Mouse (Mus musculus) forebrain, embryonic 16.5 days (tissue): ENCODE measurements around the gene Cd33. TPM values are rescaled to one million over a fixed set of nuclear protein-coding genes. Genes with fewer than 3 reads are reported as not detected.

Source experiments
- ATAC-seq: fragments of 200-750 bp; cut with Nextera tagmentation; 2 replicates; pipeline ENCODE4 v1.8.0; 2017; ENCODE audit warnings: mild to moderate bottlenecking, moderate library complexity
- H3K27ac ChIP-seq: fragments of 300-500 bp; sonication (generic); 2 replicates; pipeline ENCODE4 v1.5.1; 2014; ENCODE audit warnings: low read length, control low read depth
- H3K27me3 ChIP-seq: fragments of 300-500 bp; sonication (generic); replicated peaks from 2 replicates; pipeline ENCODE4 v1.6.1; 2014; ENCODE audit warnings: low read length; ENCODE audit not compliant: control insufficient read depth, insufficient read depth
- H3K36me3 ChIP-seq: fragments of 300-500 bp; sonication (generic); 2 replicates; pipeline ENCODE4 v1.6.1; 2014; ENCODE audit not compliant: control insufficient read depth, insufficient read depth
- H3K4me1 ChIP-seq: fragments of 300-500 bp; sonication (generic); replicated peaks from 2 replicates; pipeline ENCODE4 v1.6.1; 2014; ENCODE audit warnings: low read length; ENCODE audit not compliant: control insufficient read depth, insufficient read depth
- H3K4me2 ChIP-seq: fragments of 300-500 bp; sonication (generic); 2 replicates; pipeline ENCODE4 v1.6.1; 2014; ENCODE audit warnings: mild to moderate bottlenecking, low read length, control low read depth
- H3K4me3 ChIP-seq: fragments of 300-500 bp; sonication (generic); replicated peaks from 2 replicates; pipeline ENCODE4 v1.5.1; 2014; ENCODE audit warnings: mild to moderate bottlenecking, low read length, control low read depth
- H3K9ac ChIP-seq: fragments of 300-500 bp; sonication (generic); replicated peaks from 2 replicates; pipeline ENCODE4 v1.6.1; 2014; ENCODE audit warnings: low read depth, low read length, control low read depth
- H3K9me3 ChIP-seq: fragments of 300-500 bp; sonication (generic); 2 replicates; pipeline ENCODE4 v1.6.1; 2016; ENCODE audit warnings: low read length; ENCODE audit not compliant: control insufficient read depth
- WGBS: fragments of 180-500 bp; shearing (Covaris S2); extraction: QIAGEN DNeasy Blood & Tissue Kit; methylation state at CpG from one replicate; pipeline ENCODE4 v1.1.7; 2014; 5-methylcytosine and 5-hydroxymethylcytosine counted together
- polyA plus RNA-seq: library from polyadenylated mRNA; unstranded; fragments of >200 nt; fragmentation: Nextera tagmentation; extraction: Ambion mirVana; gene quantifications from 2 replicates; pipeline ENCODE4 v1.2.1, GENCODE M21; 2015

The Cd33 gene
- polyA plus RNA-seq, 1 experiment from 2014 or later, result 1.9 TPM

- H3K4me1 ChIP-seq, result peaks cover 16% of the 10 kb centered on the region
- no peaks in the 10 kb centered on the region for H3K27me3 ChIP-seq
- H3K4me2 ChIP-seq, result peak within 1 kb of the TSS; percentile 77
- no peaks in the 10 kb centered on the region for H3K36me3 ChIP-seq
- ATAC-seq, result peak; percentile 51
- H3K27ac ChIP-seq, result peak within 1 kb of the TSS; percentile 81
- 3% methylated on average over 17 of the region's 41 CpGs for WGBS
- H3K4me3 ChIP-seq, result peak within 1 kb of the TSS; percentile 62
- no peaks in the 10 kb centered on the region for H3K9me3 ChIP-seq
- H3K9ac ChIP-seq, result peak within 1 kb of the TSS; percentile 93
Observed at GRCm38 (mm10) chr7:43489631-43490125, 54.5 kb downstream of the Cd33 start, which contains the start of gene Iglon5. Gene Iglon5, minus strand, starts transcription at chr7:43490075.

DNA sequence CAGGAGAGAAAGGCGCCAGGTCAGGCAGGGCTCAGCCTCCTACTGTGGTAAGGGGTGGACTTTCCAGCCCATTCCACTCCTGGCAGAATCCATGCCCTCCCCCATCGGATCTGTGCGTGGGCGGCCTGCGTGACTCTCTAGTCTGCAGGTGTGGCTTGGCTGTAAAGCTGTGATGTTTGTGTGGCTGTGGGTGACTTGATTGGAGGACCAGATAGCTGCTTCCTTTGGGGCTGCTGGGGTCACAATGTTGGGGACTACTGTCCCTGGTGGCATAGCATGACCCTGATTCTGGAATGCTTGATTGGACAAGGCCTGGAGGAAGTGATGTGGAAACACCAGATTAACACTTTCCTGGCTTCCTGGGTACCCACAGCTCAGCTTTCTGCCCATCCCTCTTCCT lies 55.6 kb downstream of the Cd33 start:
- ATAC-seq, result no peak

DNA sequence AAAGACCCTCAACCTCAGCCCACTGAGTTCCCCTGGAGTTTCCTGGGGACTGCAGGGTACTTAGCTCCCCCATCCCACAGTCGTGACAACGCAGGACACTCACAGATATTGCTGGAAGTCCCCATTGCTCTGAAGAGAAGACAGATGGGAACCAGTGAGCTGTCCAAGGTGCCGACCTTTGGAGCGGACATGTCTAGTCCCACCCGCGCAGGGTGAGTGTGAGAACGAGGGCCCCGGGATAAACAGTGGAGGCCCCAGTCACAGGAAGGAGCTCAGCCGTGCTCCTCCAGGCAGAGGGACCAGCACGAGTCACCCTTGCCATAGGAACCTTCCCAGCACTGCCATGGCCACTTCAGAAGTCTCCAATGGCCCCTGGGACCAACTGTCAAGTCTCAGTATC lies 61.0 kb downstream of the Cd33 start:
- Histone ChIP-seq H3K4me2 (no peak overlapping the region), H3K9ac (no peak overlapping the region), H3K4me1 (peaks cover 11% of the 10 kb centered on the region), H3K9me3 (no peaks in the 10 kb centered on the region), H3K36me3 (peaks cover 2% of the 10 kb centered on the region; the same call in 1 of the 2 replicates), H3K27me3 (no peaks in the 10 kb centered on the region), H3K4me3 (no peak overlapping the region), H3K27ac (no peak overlapping the region)
- 18% methylated on average over 10 of the region's 10 CpGs for WGBS
- ATAC-seq, result no peak

More for the DNA sequence above, 55.6 kb downstream of the Cd33 start:
- Histone ChIP-seq H3K4me1 (peaks cover 16% of the 10 kb centered on the region), H3K4me2 (peak overlapping the region; percentile 77), H3K36me3 (no peaks in the 10 kb centered on the region), H3K9ac (no peak overlapping the region), H3K9me3 (no peaks in the 10 kb centered on the region), H3K4me3 (peak overlapping the region; percentile 62; the same call in 1 of the 2 replicates), H3K27ac (no peak overlapping the region), H3K27me3 (no peaks in the 10 kb centered on the region)
- WGBS, result 39% methylated on average over 5 of the region's 5 CpGs

GRCm38 (mm10) chr7:43482090-43482716 lies 62.0 kb downstream of the Cd33 start:
- Histone ChIP-seq H3K9me3 (no peaks in the 10 kb centered on the region), H3K36me3 (peaks cover 2% of the 10 kb centered on the region; the same call in 1 of the 2 replicates), H3K9ac (no peak overlapping the region), H3K4me1 (peaks cover 8% of the 10 kb centered on the region), H3K27me3 (no peaks in the 10 kb centered on the region), H3K4me2 (no peak overlapping the region), H3K27ac (no peak overlapping the region), H3K4me3 (no peak overlapping the region)
- peak; percentile 49 for ATAC-seq
- WGBS, result 20% methylated on average over 8 of the region's 8 CpGs

DNA sequence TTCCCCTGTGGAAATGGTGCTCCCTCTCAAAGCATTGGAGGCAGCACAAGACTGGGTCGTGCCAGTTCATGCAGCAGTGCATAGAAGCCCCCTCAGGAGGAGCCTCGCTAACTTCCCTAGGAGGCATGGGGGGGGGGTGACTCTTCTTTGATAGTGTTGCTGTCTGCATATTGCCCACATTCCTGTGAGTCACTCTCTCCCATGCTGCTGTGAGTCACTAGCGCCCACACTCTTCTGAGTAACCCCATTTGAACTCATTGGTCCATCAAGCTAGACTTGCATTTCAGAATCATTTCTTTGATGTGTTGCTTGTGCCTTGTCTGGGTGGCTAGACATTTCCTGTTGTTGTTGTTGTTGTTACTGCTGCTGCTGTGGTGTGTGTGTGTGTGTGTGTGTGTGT lies 63.0 kb downstream of the Cd33 start:
- Histone ChIP-seq H3K9me3 (no peaks in the 10 kb centered on the region), H3K27me3 (no peaks in the 10 kb centered on the region), H3K27ac (no peak overlapping the region), H3K4me2 (no peak overlapping the region), H3K4me3 (no peak overlapping the region), H3K36me3 (peaks cover 2% of the 10 kb centered on the region; the same call in 1 of the 2 replicates), H3K4me1 (peaks cover 8% of the 10 kb centered on the region), H3K9ac (no peak overlapping the region)
- ATAC-seq, result no peak
- WGBS, result 58% methylated on average over 3 of the region's 3 CpGs

GRCm38 (mm10) chr7:43476376-43476775 lies 67.9 kb downstream of the Cd33 start:
- H3K27ac ChIP-seq, result no peak overlapping the region
- no peak overlapping the region for H3K4me3 ChIP-seq
- no peaks in the 10 kb centered on the region for H3K9me3 ChIP-seq
- peaks cover 5% of the 10 kb centered on the region; the same call in 1 of the 2 replicates for H3K36me3 ChIP-seq
- no peak for ATAC-seq
- WGBS, result 20% methylated on average over 13 of the region's 13 CpGs
- no peak overlapping the region for H3K4me2 ChIP-seq
- no peaks in the 10 kb centered on the region; the same call in 1 of the 2 replicates for H3K4me1 ChIP-seq
- no peaks in the 10 kb centered on the region for H3K27me3 ChIP-seq
- H3K9ac ChIP-seq, result no peak overlapping the region

DNA sequence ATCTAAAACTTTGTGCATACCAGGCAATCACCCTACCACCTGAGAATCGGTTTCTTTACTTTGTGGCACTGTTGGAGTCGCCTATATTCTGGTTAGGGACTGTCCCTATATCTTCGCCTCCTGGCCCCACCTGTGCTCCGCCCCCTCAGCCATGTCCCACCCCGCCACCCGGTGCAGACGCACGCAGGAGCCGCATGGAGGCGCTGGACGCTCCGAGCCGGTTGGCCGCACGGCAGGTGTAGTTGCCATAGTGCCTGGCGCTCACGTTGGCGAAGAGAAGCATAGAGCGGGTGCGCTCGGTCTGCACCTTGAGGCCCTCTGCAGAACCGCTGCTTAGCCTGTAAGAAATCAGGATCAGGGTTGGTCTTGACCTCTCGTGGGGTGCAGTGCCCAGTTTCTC lies 68.5 kb downstream of the Cd33 start:
- ATAC-seq, result no peak
- Histone ChIP-seq H3K36me3 (peaks cover 5% of the 10 kb centered on the region; the same call in 1 of the 2 replicates), H3K9ac (no peak overlapping the region), H3K27me3 (no peaks in the 10 kb centered on the region), H3K4me1 (no peaks in the 10 kb centered on the region; the same call in 1 of the 2 replicates), H3K27ac (no peak overlapping the region), H3K9me3 (no peaks in the 10 kb centered on the region), H3K4me2 (no peak overlapping the region), H3K4me3 (no peak overlapping the region)
- 18% methylated on average over 23 of the region's 23 CpGs for WGBS

Other genes with a start within 250 kb of the Cd33 start
- 22.0 and 22.5 TPM in 2 replicates for gene Zfp715, start 231.1 kb downstream of the Cd33 start, polyA plus RNA-seq
- gene Siglecf, start 193.1 kb downstream of the Cd33 start, polyA plus RNA-seq, result 0.22 TPM in 1 of 2 replicates, not detected in the other
- gene Siglecg, start 136.2 kb downstream of the Cd33 start, polyA plus RNA-seq, result not detected in 2 replicates
- not detected in 2 replicates for gene Lim2, start 116.8 kb downstream of the Cd33 start, polyA plus RNA-seq
- not detected in 2 replicates for gene Nkg7, start 107.4 kb downstream of the Cd33 start, polyA plus RNA-seq
- not detected in 2 replicates for gene Cldnd2, start 103.6 kb downstream of the Cd33 start, polyA plus RNA-seq
- gene Etfb, start 100.3 kb downstream of the Cd33 start, polyA plus RNA-seq, result 123 and 127 TPM in 2 replicates
- gene Gm45233, start 100.3 kb downstream of the Cd33 start, polyA plus RNA-seq, result 0.42 TPM in 1 of 2 replicates, not detected in the other
- 5.5 and 7.3 TPM in 2 replicates for gene Vsig10l, start 81.3 kb downstream of the Cd33 start, polyA plus RNA-seq
- 4.3 and 4.5 TPM in 2 replicates for gene Iglon5, start 54.4 kb downstream of the Cd33 start, polyA plus RNA-seq
- not detected in 2 replicates for gene 4931406B18Rik, start 38.5 kb downstream of the Cd33 start, polyA plus RNA-seq
- gene Zfp658, start 17.8 kb upstream of the Cd33 start, polyA plus RNA-seq, result 12.5 TPM in 2 replicates
- gene Zfp719, start 35.2 kb upstream of the Cd33 start, polyA plus RNA-seq, result 18.5 and 20.9 TPM in 2 replicates
- gene Zfp819, start 62.7 kb upstream of the Cd33 start, polyA plus RNA-seq, result 0.23 and 0.26 TPM in 2 replicates
- not detected in 2 replicates for gene Ceacam18, start 90.3 kb upstream of the Cd33 start, polyA plus RNA-seq
- gene Siglece, start 115.7 kb upstream of the Cd33 start, polyA plus RNA-seq, result 0.12 and 0.29 TPM in 2 replicates
- 29.3 and 31.9 TPM in 2 replicates for gene Ctu1, start 127.6 kb upstream of the Cd33 start, polyA plus RNA-seq
- not detected in 2 replicates for gene Klk14, start 146.0 kb upstream of the Cd33 start, polyA plus RNA-seq
- gene Klk13, start 168.1 kb upstream of the Cd33 start, polyA plus RNA-seq, result not detected in 2 replicates
- not detected in 2 replicates for gene Klk12, start 224.5 kb upstream of the Cd33 start, polyA plus RNA-seq
- gene Klk11, start 230.2 kb upstream of the Cd33 start, polyA plus RNA-seq, result not detected in 2 replicates
- gene Klk10, start 236.6 kb upstream of the Cd33 start, polyA plus RNA-seq, result 0.35 TPM in 2 replicates
- 0.23 TPM in 1 of 2 replicates, not detected in the other for gene Klk9, start 247.5 kb upstream of the Cd33 start, polyA plus RNA-seq